Mouse (Mus musculus) G1E (cell line): ENCODE data around the gene Mex3d.

Experiments used
- CTCF ChIP-seq: IDR thresholded peaks from 2 replicates; pipeline ENCODE4 v1.5.1; 2012; ENCODE audit warnings: low read depth, low read length, inconsistent platforms, mixed read lengths
- POLR2AphosphoS5 ChIP-seq: IDR thresholded peaks from 2 replicates; pipeline ENCODE4 v1.6.1; 2012; ENCODE audit warnings: low read depth, low read length, inconsistent platforms; ENCODE audit not compliant: insufficient replicate concordance

- no peak for TF ChIP-seq CTCF
- TF ChIP-seq POLR2AphosphoS5, result no peak
Observed at GRCm38 (mm10) chr10:80431570-80432386, 44.3 kb upstream of the Mex3d start.
